Mouse (Mus musculus): ENCODE results near the gene Ccdc177. TPM values are rescaled to one million over a fixed set of nuclear protein-coding genes. Genes with fewer than 3 reads are reported as not detected.

Ccdc177 gene
- total and polyA plus RNA-seq, 3 experiments = not detected

DNA sequence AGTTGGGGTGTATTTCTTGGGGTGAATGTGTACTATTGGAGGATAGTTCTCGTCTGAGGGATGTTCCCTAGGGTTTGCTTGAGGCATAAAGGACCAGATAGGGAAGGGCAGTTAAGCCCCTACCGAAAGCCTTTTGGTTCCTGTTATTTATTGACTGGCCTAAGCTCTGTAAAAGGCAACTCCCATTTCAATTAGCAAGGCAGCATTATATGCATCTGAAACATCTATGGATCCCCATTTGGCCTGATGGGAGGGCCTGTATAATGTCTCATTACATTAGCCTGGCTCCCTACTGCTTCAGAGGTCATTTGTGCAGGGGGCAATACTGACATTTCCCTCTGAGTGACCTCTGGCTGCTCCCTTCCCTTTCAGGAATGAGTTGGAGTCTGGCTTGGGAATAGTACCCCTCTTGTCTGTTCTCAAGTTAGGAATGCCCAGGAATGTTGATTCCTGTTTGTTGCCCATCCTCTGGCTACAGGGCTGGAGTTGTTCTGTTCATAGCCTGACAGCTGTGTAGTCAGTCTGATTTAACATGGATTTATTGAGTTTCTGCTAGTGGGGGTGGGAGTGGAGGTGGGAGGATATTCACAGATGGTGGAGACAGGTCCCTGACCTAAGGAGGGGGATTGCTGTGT is 47.1 kb upstream of the Ccdc177 start:
- DNase-seq (ENCODE audit: low read depth, low spot score) = no peak
- Histone ChIP-seq H3K4me3 (ENCODE audit: control insufficient read depth in 1 of 2, insufficient read depth in 1 of 2, low read depth in 2 of 2, low read length in 2 of 2) (no peak overlapping the region), H3K27me3 (ENCODE audit: control insufficient read depth in 1 of 2, insufficient read depth in 2 of 2, low read length in 2 of 2) (no peaks in the 10 kb centered on the region), H3K9me3 (replicated peaks; ENCODE audit: insufficient read depth, low read length) (no peaks in the 10 kb centered on the region), H3K36me3 (ENCODE audit: control insufficient read depth in 1 of 2, insufficient read depth in 2 of 2, low read length in 2 of 2) (peaks cover 2 to 86% of the 10 kb centered on the region in 2 experiments; a peak in 3 of 4 replicates), H3K4me1 (ENCODE audit: control insufficient read depth in 1 of 2, insufficient read depth in 2 of 2, low read length in 2 of 2) (peaks cover 58 to 76% of the 10 kb centered on the region in 2 experiments), H3K27ac (ENCODE audit: control insufficient read depth, low read depth, low read length) (no peak overlapping the region), H3K9ac (ENCODE audit: control insufficient read depth, low read depth, low read length, poor library complexity, severe bottlenecking) (no peak overlapping the region), H3K79me2 (ENCODE audit: control insufficient read depth, insufficient read depth, low read length, poor library complexity) (peaks cover 54% of the 10 kb centered on the region)
- TF ChIP-seq ZNF384 (IDR thresholded peaks at IDR 0.05; ENCODE audit: low read depth, low read length) = no peak
- no peak for TF ChIP-seq USF2 (IDR thresholded peaks at IDR 0.05; ENCODE audit: borderline replicate concordance in 1 of 2, insufficient read depth in 1 of 2, low read depth in 1 of 2, low read length in 2 of 2)
- no peak for TF ChIP-seq HCFC1 (IDR thresholded peaks at IDR 0.05; ENCODE audit: low read depth, low read length)
- no peak for TF ChIP-seq ETS1 (IDR thresholded peaks at IDR 0.05; ENCODE audit: low read depth, low read length)
- no peak for TF ChIP-seq MEF2A (IDR thresholded peaks at IDR 0.05; ENCODE audit: extremely low read depth, insufficient replicate concordance, low read depth, low read length, poor library complexity, severe bottlenecking)
- TF ChIP-seq E2F4 (IDR thresholded peaks at IDR 0.05; ENCODE audit: borderline replicate concordance, low read depth, low read length) = no peak
- TF ChIP-seq MAX (IDR thresholded peaks at IDR 0.05; ENCODE audit: low read length) = no peak
- no peak for TF ChIP-seq KAT2A (conservative IDR thresholded peaks at IDR 0.05; ENCODE audit: low read depth, low read length)
- no peak for TF ChIP-seq ZMIZ1 (IDR thresholded peaks at IDR 0.05; ENCODE audit: low read depth, low read length)
- no peak for TF ChIP-seq BHLHE40 (IDR thresholded peaks at IDR 0.05; ENCODE audit: borderline replicate concordance, low read depth, low read length)
- TF ChIP-seq MAZ (IDR thresholded peaks at IDR 0.05; ENCODE audit: low read depth, low read length) = no peak
- TF ChIP-seq TCF12 (IDR thresholded peaks at IDR 0.05; ENCODE audit: low read depth, low read length) = no peak
- no peak for TF ChIP-seq EP300 (IDR thresholded peaks at IDR 0.05; ENCODE audit: low read depth in 1 of 2, low read length in 2 of 2)
- no peak for TF ChIP-seq ELF1 (IDR thresholded peaks at IDR 0.05; ENCODE audit: low read depth, low read length)
- TF ChIP-seq POLR2A (IDR thresholded peaks at IDR 0.05; ENCODE audit: control insufficient read depth in 1 of 2, insufficient read depth in 1 of 2, low read depth in 1 of 2, low read length in 2 of 2, poor library complexity in 1 of 2) = no peak
- TF ChIP-seq NELFE (IDR thresholded peaks at IDR 0.05; ENCODE audit: low read depth, low read length) = no peak
- TF ChIP-seq TAL1 (IDR thresholded peaks at IDR 0.05; ENCODE audit: low read length) = no peak
- no peak for TF ChIP-seq JUND (IDR thresholded peaks at IDR 0.05; ENCODE audit: low read depth, low read length)
- no peak for TF ChIP-seq MYC (IDR thresholded peaks at IDR 0.05; ENCODE audit: low read depth, low read length)
- TF ChIP-seq POLR2AphosphoS2 (IDR thresholded peaks at IDR 0.05; ENCODE audit: low read length) = no peak
